Mouse (Mus musculus): ENCODE data around the gene Celf5. TPM values are rescaled to one million over a fixed set of nuclear protein-coding genes. Genes with fewer than 3 reads are reported as not detected.

Gene Celf5
- polyA plus RNA-seq, 1 experiment from 2014 or later: 0.99 TPM

DNA sequence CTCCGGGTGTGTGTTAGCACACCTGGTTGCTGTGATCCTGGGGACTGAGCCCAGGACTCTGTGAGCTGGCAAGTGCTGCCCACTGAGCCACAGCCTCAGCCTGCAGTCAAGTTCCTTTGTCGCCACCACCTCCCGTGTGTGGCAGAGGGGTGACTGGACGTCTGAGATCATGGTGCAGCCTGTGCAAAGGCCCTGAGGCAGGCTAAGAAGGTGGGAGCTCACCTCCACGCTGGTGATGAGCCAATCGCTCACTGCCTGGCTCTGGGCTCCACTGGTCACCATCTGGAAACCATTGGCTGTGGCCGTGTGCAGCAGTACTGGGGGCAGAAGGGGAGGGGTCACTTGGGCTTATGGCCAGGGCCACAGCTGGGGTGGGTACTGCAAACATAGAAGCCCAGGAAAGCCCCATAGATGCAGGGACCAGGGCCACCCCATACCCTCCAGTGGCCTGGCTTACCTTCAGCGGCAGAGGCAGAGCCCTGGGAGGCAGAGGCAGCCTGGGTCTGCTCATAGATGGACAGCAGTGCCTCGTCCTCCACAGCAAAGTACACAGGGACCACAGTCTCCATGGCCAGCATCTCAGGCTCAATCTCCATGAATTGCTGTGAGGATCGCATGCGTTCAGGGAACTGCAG, 10.2 kb upstream of the Celf5 start:
- in situ Hi-C loops (cut with MboI; ENCODE audit: low pct_unique_long_range_greater_than_20kb): no loop called here
- POLR2A ChIA-PET: no interaction called here
- DNase-seq (ENCODE audit: low read depth, low spot score) (no peak), ATAC-seq (no peak)
- H3K27me3 ChIP-seq: no peaks in the 10 kb centered on the region
- TF ChIP-seq CTCF (IDR thresholded peaks at IDR 0.05): no peak
- CTCF ChIA-PET: no interaction called here

DNA sequence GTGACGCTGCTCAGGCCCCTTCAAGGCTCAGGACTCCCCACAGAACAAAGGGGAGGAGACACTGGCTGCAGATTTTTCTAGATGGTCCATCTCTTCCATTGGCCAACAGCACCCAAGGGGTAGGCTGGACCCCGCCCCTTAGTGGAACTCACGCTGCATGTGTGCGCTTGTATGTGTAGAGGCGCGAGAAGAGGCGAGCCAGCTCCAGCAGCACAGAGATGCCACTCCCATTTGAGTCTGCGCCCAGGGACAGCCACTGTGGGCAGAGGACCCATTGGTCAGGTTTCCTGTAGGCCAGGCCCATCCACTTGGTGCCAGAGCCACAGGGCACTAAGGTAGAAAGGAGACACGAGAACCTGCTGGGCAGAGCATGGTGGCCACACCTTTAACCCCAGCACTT, 8.5 kb upstream of the Celf5 start:
- no peak for DNase-seq (ENCODE audit: low read depth, low spot score)
- H3K27me3 ChIP-seq: no peaks in the 10 kb centered on the region
- TF ChIP-seq CTCF (IDR thresholded peaks at IDR 0.05): no peak
- no peak for ATAC-seq
- in situ Hi-C loops (cut with MboI; ENCODE audit: low pct_unique_long_range_greater_than_20kb): no loop called here
- POLR2A ChIA-PET: no interaction called here
- CTCF ChIA-PET: no interaction called here

DNA sequence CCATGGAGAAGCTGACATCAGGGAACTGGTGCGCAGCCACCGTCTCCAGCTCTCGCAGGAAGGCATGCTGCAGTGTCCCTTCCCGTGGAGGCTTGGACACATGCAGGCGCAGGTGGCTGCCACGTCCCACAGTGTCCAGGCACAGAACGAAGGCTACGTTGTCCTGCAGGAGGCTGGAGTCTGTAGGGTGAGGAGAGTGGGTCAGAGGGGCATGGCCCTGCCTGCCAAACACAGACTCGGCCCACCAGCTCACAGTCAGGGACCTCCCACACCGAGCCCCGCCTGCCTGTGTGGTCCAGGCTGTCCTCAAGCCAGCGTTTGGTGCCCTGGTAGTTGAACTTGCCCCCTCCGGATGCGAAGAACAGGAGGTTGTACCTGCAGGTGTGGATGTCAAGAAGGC, 7.4 kb upstream of the Celf5 start:
- TF ChIP-seq CTCF (IDR thresholded peaks at IDR 0.05): no peak

DNA sequence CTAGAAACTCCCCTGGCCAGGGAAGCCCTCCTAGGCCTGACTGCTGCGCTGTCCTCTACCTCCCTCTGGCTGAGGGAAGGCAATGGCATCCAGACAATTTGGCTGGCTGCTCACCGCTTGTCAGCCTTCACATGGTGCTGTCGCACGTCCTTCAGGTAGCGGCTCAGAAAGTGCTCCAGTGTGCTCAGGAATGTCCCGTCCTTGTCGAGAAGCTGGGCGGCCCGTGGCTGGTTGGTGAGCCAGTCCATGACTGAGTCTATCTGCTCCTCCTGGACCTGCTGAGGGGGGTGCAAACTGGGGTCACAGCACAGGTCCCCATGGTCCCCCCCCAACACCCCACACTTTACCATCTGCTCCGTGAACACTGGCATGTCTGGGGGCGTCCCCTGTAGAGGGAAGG, 5.6 kb upstream of the Celf5 start:
- no peaks in the 10 kb centered on the region for H3K27me3 ChIP-seq
- no peak for TF ChIP-seq CTCF (IDR thresholded peaks at IDR 0.05)
- ChIA-PET POLR2A (interaction anchor here (0.5 kb wide), 1 partner anchor 27 kb away, joined by 4 read pairs; no protein-coding TSS in a partner anchor), CTCF (no interaction called here)
- in situ Hi-C loops (cut with MboI; ENCODE audit: low pct_unique_long_range_greater_than_20kb): no loop called here
- DNase-seq (ENCODE audit: low read depth, low spot score) (no peak), ATAC-seq (no peak)

More for the DNA sequence above, 7.4 kb upstream of the Celf5 start:
- POLR2A ChIA-PET: no interaction called here
- ATAC-seq: no peak
- in situ Hi-C loops (cut with MboI; ENCODE audit: low pct_unique_long_range_greater_than_20kb): no loop called here
- H3K27me3 ChIP-seq: no peaks in the 10 kb centered on the region
- no peak for DNase-seq (ENCODE audit: low read depth, low spot score)
- CTCF ChIA-PET: no interaction called here

DNA sequence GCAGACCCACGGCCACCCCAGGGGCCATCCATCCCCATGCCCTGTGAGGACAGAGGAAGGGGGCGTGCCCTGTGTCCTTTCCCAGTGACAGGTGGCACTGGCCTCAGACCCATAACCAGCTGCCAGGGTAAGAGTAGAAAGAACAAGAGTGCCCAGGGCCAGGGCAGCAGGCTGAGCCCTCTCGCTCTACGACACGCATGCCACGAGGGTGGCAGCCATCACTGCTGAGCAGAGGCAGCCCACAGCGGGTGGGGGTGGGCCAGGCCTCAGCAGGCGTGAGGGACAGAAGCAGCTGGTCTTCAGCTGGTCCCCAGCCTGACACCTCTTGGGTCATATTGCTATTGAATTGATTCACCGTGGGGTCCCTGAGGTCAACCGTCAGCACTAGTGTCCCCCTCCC, 4.0 kb upstream of the Celf5 start:
- in situ Hi-C loops (cut with MboI; ENCODE audit: low pct_unique_long_range_greater_than_20kb): no loop called here
- ChIA-PET POLR2A (no interaction called here), CTCF (no interaction called here)
- DNase-seq (ENCODE audit: low read depth, low spot score): no peak
- H3K27me3 ChIP-seq: no peaks in the 10 kb centered on the region
- no peak for TF ChIP-seq CTCF (IDR thresholded peaks at IDR 0.05)
- ATAC-seq: no peak

DNA sequence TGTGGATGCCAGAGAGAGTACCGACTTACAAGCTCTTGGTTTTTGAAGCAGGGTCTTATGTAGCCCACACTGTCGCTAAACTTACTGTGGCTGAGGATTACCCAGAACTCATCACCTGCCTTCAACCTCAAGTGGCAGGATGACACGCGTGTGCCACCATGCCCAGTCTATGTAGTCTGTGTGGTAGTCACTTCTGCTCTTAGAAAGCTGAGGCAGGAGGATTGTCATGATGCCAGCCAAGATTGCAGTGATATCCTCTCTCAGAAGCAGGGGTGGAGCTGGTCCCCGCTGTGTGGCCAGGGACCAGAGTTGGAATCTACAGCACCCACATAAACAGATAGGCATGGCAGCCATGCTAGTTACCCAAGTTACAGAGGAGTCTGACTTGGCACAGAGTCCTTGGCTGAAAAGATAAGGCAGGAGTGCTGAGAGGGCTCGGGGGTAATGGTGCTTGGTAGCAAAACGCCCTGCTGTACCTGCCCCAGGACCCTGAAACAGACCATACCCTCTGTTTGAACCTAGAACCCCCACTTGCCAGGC, 3.0 kb upstream of the Celf5 start:
- in situ Hi-C loops (cut with MboI; ENCODE audit: low pct_unique_long_range_greater_than_20kb): no loop called here
- ChIA-PET CTCF (interaction anchor here (1.5 kb wide), 1 partner anchor 9 kb away, joined by 6 read pairs; no protein-coding TSS in a partner anchor), POLR2A (no interaction called here)
- H3K27me3 ChIP-seq: no peaks in the 10 kb centered on the region
- DNase-seq (ENCODE audit: low read depth, low spot score) (no peak), ATAC-seq (no peak)
- TF ChIP-seq CTCF (IDR thresholded peaks at IDR 0.05): no peak

DNA sequence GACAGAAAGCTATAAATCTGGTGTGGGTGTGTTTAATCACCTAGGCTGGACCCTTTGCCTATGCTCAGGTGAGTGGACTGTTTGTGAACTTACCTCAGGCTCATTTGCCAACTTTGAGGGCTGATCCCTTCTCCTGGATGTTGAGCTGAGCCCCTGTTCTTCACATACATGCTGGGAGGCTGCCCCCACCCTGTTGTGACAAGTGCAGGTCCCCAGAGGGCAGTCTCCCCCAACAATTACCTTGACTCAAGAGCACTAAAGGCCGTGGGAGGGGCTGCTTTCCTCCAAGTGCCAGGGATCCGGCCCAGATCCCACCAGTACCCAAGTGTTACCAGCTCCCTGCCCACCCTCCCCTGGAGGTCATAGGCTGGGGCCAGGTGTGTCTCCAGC, 2.5 kb upstream of the Celf5 start:
- no peaks in the 10 kb centered on the region for H3K27me3 ChIP-seq
- DNase-seq (ENCODE audit: low read depth, low spot score) (no peak), ATAC-seq (no peak)
- in situ Hi-C loops (cut with MboI; ENCODE audit: low pct_unique_long_range_greater_than_20kb): no loop called here
- ChIA-PET POLR2A (no interaction called here), CTCF (interaction anchor here (1.5 kb wide), 1 partner anchor 10 kb away, joined by 6 read pairs; no protein-coding TSS in a partner anchor)
- TF ChIP-seq CTCF (IDR thresholded peaks at IDR 0.05): no peak

DNA sequence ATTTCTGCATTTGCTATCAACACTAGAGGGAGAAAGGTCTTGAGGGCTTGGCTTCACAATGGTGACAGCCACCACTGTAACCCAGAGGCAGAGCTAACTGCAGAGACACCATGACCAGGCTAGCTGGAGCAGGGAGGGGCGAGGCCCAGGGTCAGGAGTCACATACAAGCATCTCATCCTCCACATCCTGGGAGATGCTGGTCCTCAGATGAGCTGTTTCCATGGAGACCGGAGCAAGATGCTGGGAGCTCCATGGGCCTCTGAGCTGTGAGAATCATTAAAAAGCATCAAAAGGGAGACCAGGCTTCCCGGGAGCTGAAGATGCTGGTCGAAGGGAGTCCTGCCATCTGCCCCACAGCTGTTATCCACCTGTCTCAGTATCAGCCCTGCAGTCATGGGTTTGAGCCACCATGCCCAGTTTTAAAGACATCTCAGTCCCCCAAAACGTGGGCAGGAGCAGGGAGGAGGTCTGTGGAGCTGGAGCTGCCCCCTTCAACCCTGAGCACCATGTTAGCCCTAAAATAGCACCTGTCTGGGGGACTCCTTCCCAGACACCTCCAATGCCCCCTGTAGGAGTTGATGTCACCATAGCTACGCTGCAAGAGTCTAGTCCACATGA, 2.0 kb upstream of the Celf5 start:
- ChIA-PET CTCF (interaction anchor here (1.5 kb wide), 1 partner anchor 10 kb away, joined by 6 read pairs; no protein-coding TSS in a partner anchor), POLR2A (no interaction called here)
- TF ChIP-seq CTCF (IDR thresholded peaks at IDR 0.05): no peak
- DNase-seq (ENCODE audit: low read depth, low spot score) (no peak), ATAC-seq (no peak)
- no peaks in the 10 kb centered on the region for H3K27me3 ChIP-seq
- in situ Hi-C loops (cut with MboI; ENCODE audit: low pct_unique_long_range_greater_than_20kb): no loop called here

DNA sequence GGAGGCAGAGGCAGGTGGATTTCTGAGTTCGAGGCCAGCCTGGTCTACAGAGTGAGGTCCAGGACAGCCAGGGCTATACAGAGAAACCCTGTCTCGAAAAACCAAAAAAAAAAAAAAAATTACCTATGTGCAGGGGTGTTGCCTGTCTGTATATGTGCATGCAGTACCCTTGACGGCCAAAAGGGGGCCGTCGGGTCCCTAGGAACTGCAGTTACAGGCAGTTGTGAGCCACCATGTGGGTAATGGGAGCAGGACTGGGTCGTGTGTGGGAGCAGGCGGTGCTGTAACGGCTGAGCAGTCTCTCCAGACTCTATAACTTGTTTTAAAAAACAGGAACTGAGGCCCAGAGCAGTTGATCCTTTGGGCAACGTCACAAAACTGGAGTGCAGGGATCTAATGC, 1.5 kb upstream of the Celf5 start:
- no peaks in the 10 kb centered on the region for H3K27me3 ChIP-seq
- POLR2A ChIA-PET: no interaction called here
- in situ Hi-C loops (cut with MboI; ENCODE audit: low pct_unique_long_range_greater_than_20kb): no loop called here
- TF ChIP-seq CTCF (IDR thresholded peaks at IDR 0.05): no peak
- ATAC-seq: no peak
- DNase-seq (ENCODE audit: low read depth, low spot score): no peak
- CTCF ChIA-PET: no interaction called here

DNA sequence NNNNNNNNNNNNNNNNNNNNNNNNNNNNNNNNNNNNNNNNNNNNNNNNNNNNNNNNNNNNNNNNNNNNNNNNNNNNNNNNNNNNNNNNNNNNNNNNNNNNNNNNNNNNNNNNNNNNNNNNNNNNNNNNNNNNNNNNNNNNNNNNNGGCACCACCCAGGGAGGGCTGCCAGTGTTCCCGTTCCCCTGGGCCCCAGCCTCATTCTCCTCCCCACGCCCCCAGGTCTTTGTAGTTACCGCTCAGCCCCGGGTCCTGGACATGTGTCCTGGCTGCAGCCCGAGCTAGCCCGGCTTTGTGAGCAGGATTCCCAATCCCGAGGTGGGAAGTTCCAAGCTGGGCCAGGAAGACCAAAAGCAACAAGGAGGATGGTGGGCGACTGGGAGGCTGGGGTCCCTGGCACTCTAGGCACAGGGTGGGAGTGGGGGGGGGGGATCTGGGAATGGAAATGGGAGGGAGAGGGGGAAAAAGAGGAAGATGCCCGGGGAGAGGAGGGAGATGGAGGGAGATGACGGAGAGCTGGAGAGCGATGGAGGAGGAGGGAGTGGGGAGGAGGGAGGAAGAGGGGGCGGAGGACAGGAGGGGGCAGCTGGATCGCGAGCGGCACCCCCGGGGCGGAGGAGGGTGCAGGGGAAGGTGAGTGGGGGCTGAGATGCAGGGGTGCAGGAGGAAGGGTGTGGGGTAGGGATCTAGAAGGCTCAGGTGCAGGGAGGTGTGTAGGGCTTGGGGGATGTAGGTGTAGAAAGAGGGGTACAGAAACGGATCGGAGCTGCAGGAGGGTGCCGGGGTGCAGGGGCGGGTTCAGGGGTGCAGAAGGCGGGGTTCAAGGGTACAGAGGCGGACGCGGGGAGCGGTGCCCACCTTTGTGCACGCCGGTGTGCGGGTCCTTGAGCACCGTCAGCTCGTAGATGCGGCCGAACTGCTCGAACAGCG, 640 bp downstream of the Celf5 start:
- POLR2A ChIA-PET: no interaction called here
- no peak for TF ChIP-seq CTCF (IDR thresholded peaks at IDR 0.05)
- CTCF ChIA-PET: interaction anchor here (0.9 to 2.2 kb wide), 5 partner anchors 13 to 92 kb away, joined by 3 to 8 read pairs (median 5); no protein-coding TSS in a partner anchor
- no peaks in the 10 kb centered on the region for H3K27me3 ChIP-seq
- ATAC-seq (peak; percentile 6), DNase-seq (ENCODE audit: low read depth, low spot score) (no peak)
- in situ Hi-C loops (cut with MboI; ENCODE audit: low pct_unique_long_range_greater_than_20kb): no loop called here

DNA sequence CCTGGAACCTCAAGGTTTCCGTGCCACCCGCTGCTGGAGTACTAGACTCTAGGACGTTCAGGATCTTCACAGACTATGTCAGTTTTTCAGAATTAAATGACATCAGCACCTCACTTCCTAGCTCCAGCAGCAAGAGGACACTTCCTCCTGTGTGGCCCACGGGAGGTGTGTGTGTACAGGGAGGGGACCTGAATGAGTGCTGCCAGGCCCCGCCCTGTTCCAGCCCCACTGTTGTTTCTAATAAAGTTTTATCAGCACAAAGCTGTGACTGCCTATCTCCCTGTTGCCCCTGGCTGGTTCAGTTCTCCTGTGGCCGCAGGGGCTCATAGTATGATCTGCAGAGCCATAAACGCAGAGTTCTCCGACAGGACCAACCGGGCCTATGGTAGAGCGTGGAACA, 8.0 kb downstream of the Celf5 start:
- peaks cover 31% of the 10 kb centered on the region for H3K27me3 ChIP-seq
- ChIA-PET CTCF (no interaction called here), POLR2A (no interaction called here)
- DNase-seq (ENCODE audit: low read depth, low spot score) (no peak), ATAC-seq (no peak)
- in situ Hi-C loops (cut with MboI; ENCODE audit: low pct_unique_long_range_greater_than_20kb): no loop called here
- no peak for TF ChIP-seq CTCF (IDR thresholded peaks at IDR 0.05)
